Mouse (Mus musculus) heart, postnatal 25 days (tissue): ENCODE data around the gene Castor2. TPM values are rescaled to one million over a fixed set of nuclear protein-coding genes. Genes with fewer than 3 reads are reported as not detected.

Experiments
- DNase-seq: peaks from one replicate; pipeline ENCODE4 v3.0.0; 2022; ENCODE audit warnings: low spot score
- intact Hi-C: fragments of 180-260 bp; cut with DNase I; formaldehyde crosslinking; loops from one replicate; pipeline ENCODE4 v1.15.1; 2025
- total RNA-seq, 2 experiments: library from RNA; stranded (reverse); gene quantifications; 2 replicates each; pipeline ENCODE4 v1.2.3; 2021

Gene Castor2
- total RNA-seq, 2 experiments from 2014 or later = 24.0 to 28.7 TPM

DNA sequence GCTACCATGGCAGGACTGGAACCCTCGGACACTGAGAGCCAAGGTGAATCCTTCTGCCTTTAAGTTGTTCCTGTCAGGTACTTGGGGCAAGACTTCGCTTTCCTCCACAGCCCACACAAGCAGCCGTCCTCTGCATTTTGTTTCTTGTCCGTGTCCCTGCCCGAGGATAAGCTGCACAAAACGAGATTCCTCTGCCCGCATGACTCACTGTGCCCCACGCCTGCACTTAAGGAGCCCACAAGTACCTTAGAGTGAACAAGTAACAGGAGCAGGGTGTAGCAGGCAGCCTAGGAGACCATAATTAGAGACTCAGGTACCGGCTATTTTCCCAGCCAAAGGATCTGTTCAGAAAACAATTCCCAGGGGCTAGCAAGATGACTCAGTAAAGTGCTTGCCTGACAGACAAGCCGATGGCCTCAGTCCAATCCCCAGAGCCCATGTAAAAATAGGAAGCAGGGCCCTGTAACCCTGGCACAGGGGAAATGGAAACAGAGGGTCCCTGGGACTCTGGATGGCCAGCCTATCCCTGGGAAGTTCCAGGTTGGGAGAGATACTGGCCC lies 47.8 kb downstream of the Castor2 start:
- no peak for DNase-seq
- intact Hi-C loops = no loop called here

GRCm38 (mm10) chr5:134148153-134148552 lies 48.6 kb downstream of the Castor2 start:
- peak; percentile 13 for DNase-seq
- intact Hi-C loops = no loop called here

DNA sequence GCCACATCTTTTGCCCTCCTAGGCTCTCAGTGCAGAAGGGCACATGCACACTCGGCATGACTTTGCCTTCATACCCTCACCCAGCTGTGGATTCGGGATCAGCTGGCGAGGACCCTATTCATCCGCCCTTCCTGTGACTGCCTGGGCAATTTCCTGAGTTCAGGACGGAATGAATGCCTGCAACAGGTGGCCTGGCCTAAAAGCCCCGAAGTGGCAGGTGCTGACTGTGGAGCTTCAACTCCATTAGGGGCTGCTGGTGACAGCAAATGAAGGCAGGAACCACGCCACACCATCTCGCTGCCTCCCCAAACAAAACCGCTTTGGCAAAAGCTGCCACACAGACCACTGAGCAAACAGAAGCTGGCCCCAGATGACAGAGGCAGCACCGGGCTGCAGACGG lies 52.4 kb downstream of the Castor2 start:
- intact Hi-C loops = no loop called here
- DNase-seq = no peak

GRCm38 (mm10) chr5:134155916-134156466 lies 56.5 kb downstream of the Castor2 start:
- intact Hi-C loops = loop anchor here (5.0 kb wide), 1 partner anchor 64 kb away; no protein-coding TSS in a partner anchor
- DNase-seq = no peak

DNA sequence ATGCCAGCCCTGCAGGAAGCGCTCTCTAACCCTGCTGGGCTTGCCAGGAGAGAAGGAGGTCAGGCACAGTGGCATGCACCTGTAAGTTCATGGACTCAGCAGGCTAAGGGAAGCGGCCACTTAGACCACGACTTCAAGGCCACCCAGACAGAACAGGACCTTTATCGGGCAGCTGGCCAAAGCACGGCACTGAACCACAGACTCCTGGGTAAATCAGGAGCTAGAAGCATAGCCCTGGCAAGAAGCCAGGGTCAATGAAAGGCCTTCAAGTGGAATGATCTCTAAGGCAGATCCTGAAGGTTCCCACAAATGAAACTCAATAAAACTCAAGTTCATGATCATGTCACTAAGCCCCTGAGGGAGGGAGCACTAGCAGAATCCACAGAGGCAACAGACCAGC lies 65.2 kb downstream of the Castor2 start:
- intact Hi-C loops = no loop called here
- no peak for DNase-seq

GRCm38 (mm10) chr5:134166642-134167041 lies 67.1 kb downstream of the Castor2 start:
- intact Hi-C loops = no loop called here
- no peak for DNase-seq

- no peak for DNase-seq
- intact Hi-C loops = no loop called here
Observed at GRCm38 (mm10) chr5:134168033-134168432, 68.5 kb downstream of the Castor2 start.

GRCm38 (mm10) chr5:134169231-134169630 lies 69.7 kb downstream of the Castor2 start:
- intact Hi-C loops = no loop called here
- DNase-seq = no peak

GRCm38 (mm10) chr5:134170167-134170566 lies 70.7 kb downstream of the Castor2 start:
- intact Hi-C loops = no loop called here
- no peak for DNase-seq

GRCm38 (mm10) chr5:134173206-134173605 lies 73.7 kb downstream of the Castor2 start:
- intact Hi-C loops = no loop called here
- no peak for DNase-seq

GRCm38 (mm10) chr5:134175696-134176095 lies 76.2 kb downstream of the Castor2 start:
- no peak for DNase-seq
- intact Hi-C loops = no loop called here

- DNase-seq = peak; percentile 67
- intact Hi-C loops = no loop called here
Observed at GRCm38 (mm10) chr5:134176169-134176881, 76.8 kb downstream of the Castor2 start, which contains the start of gene Rcc1l. Gene Rcc1l, minus strand, starts transcription at chr5:134176774.

DNA sequence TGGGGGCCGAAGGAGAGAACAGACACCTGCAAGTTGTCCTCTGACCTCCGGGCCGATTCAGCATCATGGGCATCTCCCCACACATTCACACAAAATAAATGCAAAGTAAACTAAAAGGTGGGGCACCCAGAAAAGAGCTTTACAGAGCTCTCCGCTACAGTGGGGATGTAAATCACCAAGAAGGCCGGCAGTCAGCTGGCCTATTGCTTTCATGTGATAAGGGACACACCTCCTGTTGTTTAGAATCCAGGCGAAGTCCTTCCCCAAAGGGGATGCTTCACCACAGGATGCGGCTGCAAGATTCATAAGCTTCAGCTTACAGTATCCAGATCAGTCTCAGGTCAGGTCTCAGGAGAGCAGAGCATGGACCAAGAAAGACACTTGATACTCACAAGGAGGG lies 79.0 kb downstream of the Castor2 start:
- intact Hi-C loops = no loop called here

DNA sequence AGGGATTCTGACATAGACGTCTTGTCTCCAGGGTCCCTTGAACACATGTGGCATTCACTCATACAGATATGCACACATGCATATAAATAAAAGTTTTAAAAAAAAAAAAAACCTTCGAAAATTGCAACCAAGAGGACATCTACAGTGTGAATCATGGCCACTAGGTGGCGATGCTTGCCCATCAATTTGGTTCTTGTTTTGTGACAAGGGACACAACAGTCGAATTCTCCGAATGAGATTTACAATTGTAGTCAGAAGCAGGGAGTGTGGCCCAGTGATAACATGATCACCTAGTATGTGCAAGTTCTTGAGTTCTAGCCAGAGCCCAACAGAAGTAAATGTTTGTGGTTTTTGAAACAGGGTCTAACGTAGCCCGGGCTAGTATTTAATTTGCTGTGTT lies 80.4 kb downstream of the Castor2 start:
- no peak for DNase-seq
- intact Hi-C loops = loop anchor here (5.0 to 10.0 kb wide), 2 partner anchors 135 to 307 kb away; partner anchors contain the start of gene Gtf2i

More for the DNA sequence above, 79.0 kb downstream of the Castor2 start:
- DNase-seq = no peak

DNA sequence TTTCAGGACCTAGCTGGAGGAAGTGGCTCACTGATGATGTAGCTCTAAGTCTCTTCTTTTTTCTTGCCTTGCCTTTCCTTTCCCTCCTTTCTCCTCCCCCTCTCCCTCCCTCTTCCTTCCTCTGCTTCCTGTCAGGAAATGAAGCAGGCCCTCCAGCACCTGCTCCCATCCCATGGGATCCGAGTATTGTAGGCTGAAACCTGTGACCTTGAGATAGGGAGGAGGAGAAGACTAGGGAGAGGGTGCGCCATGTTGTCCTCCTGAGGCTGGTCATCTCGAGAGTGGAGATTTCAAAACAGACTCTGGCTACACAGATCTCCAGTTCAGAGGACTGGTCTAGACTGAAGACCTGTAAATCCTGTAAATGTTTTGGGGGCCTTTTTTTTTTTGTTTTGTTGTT lies 82.7 kb downstream of the Castor2 start:
- intact Hi-C loops = loop anchor here (5.0 to 10.0 kb wide), 2 partner anchors 133 to 305 kb away; partner anchors contain the start of gene Gtf2i
- DNase-seq = no peak

DNA sequence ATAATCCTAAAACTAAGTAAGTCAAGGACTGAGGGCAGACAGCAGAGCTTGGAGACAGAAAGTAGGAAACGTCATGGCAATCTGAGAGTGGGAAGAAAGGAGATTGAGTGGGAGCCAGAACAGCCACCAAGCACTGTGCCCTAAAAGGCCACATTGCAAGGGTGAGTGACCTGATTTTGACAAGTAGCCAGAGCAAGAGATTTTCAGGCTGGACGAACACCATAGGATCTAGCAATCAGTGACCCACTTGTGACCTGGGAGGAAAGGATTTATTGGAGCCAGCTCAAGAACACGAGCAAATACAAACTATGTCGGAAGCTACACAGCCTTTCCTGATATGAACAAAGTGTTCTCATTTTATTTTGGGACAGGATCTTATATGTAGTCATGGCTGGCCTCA lies 83.2 kb downstream of the Castor2 start:
- DNase-seq = peak; percentile 20
- intact Hi-C loops = loop anchor here (5.0 to 10.0 kb wide), 2 partner anchors 132 to 305 kb away; partner anchors contain the start of gene Gtf2i

DNA sequence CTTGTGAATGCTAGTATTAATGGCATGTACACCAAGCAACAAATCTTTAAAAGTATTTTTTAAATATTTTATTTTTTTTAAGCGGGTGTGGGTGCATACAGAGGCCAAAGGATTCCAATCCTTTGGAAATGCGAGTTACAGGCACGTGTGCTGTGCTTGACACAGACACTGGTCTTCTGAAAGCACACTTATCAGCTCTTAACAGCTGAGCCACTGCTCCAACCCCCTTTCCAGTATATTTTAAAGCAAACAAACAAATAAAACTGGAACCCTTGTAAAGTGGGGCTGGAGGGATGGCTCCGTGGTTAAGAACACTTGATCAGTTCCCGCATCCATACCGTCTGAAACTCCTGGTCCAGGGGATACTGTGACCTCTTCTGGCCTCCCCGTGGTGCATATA lies 83.7 kb downstream of the Castor2 start:
- intact Hi-C loops = loop anchor here (5.0 to 10.0 kb wide), 2 partner anchors 132 to 304 kb away; partner anchors contain the start of gene Gtf2i
- DNase-seq = no peak

- intact Hi-C loops = loop anchor here (5.0 to 10.0 kb wide), 2 partner anchors 131 to 303 kb away; partner anchors contain the start of gene Gtf2i
- peak; percentile 96 for DNase-seq
Observed at GRCm38 (mm10) chr5:134183880-134184808, 84.6 kb downstream of the Castor2 start, which contains the start of gene Gtf2ird2. Gene Gtf2ird2, plus strand, starts transcription at chr5:134184019.

- no peak for DNase-seq
- intact Hi-C loops = loop anchor here (10.0 kb wide), 1 partner anchor 129 kb away; the partner anchor contains the start of gene Gtf2i
Observed at GRCm38 (mm10) chr5:134186059-134186458, 86.5 kb downstream of the Castor2 start.
